Mouse (Mus musculus) layer of hippocampus, adult 9-11 months (tissue): ENCODE data around the gene Nop14.

Experiments
- DNase-seq: peaks from one replicate; pipeline ENCODE4 v3.0.0; 2022

Gene Nop14

GRCm38 (mm10) chr5:34659686-34660590 is at the start of gene Nop14, which contains the start of gene Grk4:
Gene Nop14, minus strand, starts transcription at chr5:34660148.
Gene Grk4, plus strand, starts transcription at chr5:34660379.
- DNase-seq = peak; percentile 100

GRCm38 (mm10) chr5:34708436-34708835 is 48.5 kb upstream of the Nop14 start:
- no peak for DNase-seq

- no peak for DNase-seq
Measured at GRCm38 (mm10) chr5:34695521-34695920, 35.6 kb upstream of the Nop14 start.

GRCm38 (mm10) chr5:34692782-34693181 is 32.8 kb upstream of the Nop14 start:
- no peak for DNase-seq

GRCm38 (mm10) chr5:34689868-34690267 is 29.9 kb upstream of the Nop14 start:
- no peak for DNase-seq

GRCm38 (mm10) chr5:34670280-34670679 is 10.3 kb upstream of the Nop14 start:
- no peak for DNase-seq

GRCm38 (mm10) chr5:34669493-34669892 is 9.5 kb upstream of the Nop14 start:
- no peak for DNase-seq

- no peak for DNase-seq
Measured at GRCm38 (mm10) chr5:34663231-34663630, 3.3 kb upstream of the Nop14 start.

GRCm38 (mm10) chr5:34661909-34662308 is 2.0 kb upstream of the Nop14 start:
- DNase-seq = no peak

GRCm38 (mm10) chr5:34660591-34661130 is 713 bp upstream of the Nop14 start:
- DNase-seq = no peak

GRCm38 (mm10) chr5:34657556-34657955 is 2.4 kb downstream of the Nop14 start:
- DNase-seq = no peak

- DNase-seq = no peak
Measured at GRCm38 (mm10) chr5:34654881-34655280, 5.1 kb downstream of the Nop14 start.

- no peak for DNase-seq
Measured at GRCm38 (mm10) chr5:34652961-34653360, 7.0 kb downstream of the Nop14 start.

- peak; percentile 64 for DNase-seq
Measured at GRCm38 (mm10) chr5:34647581-34647980, 12.4 kb downstream of the Nop14 start.

- peak; percentile 78 for DNase-seq
Measured at GRCm38 (mm10) chr5:34642932-34643331, 17.0 kb downstream of the Nop14 start.

- DNase-seq = no peak
Measured at GRCm38 (mm10) chr5:34641991-34642390, 18.0 kb downstream of the Nop14 start.

GRCm38 (mm10) chr5:34637591-34638156 is 22.3 kb downstream of the Nop14 start:
- no peak for DNase-seq

GRCm38 (mm10) chr5:34636481-34637287 is 23.3 kb downstream of the Nop14 start, which contains the start of gene Mfsd10:
Gene Mfsd10, minus strand, starts transcription at chr5:34637212.
- DNase-seq = peak; percentile 86

GRCm38 (mm10) chr5:34635665-34636192 is 24.2 kb downstream of the Nop14 start:
- DNase-seq = peak; percentile 18

- DNase-seq = no peak
Measured at GRCm38 (mm10) chr5:34634746-34635400, 25.1 kb downstream of the Nop14 start.

GRCm38 (mm10) chr5:34633641-34634040 is 26.3 kb downstream of the Nop14 start:
- DNase-seq = no peak

- DNase-seq = no peak
Measured at GRCm38 (mm10) chr5:34632996-34633395, 27.0 kb downstream of the Nop14 start.
